Comparison of ENCODE assay signal across 8 mouse cellular contexts in the genomic region with DNA sequence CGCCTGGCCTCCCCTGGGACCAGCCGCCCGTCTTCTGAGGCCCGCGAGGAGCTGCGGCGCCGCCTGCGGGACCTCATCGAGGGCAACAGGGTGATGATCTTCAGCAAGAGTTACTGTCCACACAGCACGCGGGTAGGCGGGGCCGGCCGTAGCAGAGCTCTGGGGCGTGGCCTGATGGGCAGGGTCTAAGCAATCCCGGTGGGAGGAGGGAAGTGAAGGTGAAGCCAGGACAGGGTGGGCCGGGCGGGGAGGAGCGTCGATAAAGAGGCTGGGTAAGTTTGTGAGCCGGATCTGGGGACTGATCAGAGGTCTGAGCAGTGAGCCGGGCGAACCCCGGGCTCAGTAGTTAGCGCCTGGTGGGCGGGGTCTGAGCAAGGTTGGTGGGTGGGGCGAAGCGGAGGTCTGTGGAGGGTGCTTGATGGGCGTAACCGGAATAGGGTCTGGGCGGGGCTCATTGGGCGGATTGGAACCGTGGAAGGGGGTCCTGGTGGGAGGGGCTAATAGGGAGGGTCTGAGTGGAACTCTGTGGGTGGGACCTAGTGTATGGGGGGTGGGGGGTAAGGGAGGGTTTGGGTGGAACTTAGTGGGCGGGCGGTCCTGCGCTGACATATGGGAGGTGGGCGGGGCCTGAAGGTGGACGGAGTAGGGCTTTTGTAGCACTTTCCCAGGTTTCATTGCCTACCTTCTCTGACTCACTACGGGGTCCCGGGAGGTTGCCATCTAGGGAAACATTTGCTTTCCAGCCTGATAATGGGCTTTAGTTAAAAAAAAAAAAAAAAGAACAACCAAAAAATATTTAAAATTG. TPM values are rescaled to one million over a fixed set of nuclear protein-coding genes. Genes with fewer than 3 reads are reported as not detected.
DNase-seq lines count a peak whose midpoint lies in the region; ATAC-seq lines count a peak whose summit lies in the region.

No protein-coding gene starts in this region.

- H3K27ac ChIP-seq in brown adipose tissue, adult 24 weeks (replicated peaks; ENCODE audit: low read depth, low read length) = peak overlapping the region; percentile 42
- peak overlapping the region; percentile 93 for H3K27ac ChIP-seq in heart, embryonic 13.5 days (replicated peaks)
- peak overlapping the region; percentile 83 for H3K27ac ChIP-seq in liver, embryonic 12.5 days
- peak overlapping the region; percentile 95 for H3K27ac ChIP-seq in stomach, embryonic 15.5 days

- H3K9ac ChIP-seq in heart, embryonic 13.5 days = peak overlapping the region; percentile 83
- peak overlapping the region; percentile 69 for H3K9ac ChIP-seq in liver, embryonic 12.5 days
- peak overlapping the region; percentile 44 for H3K9ac ChIP-seq in stomach, embryonic 15.5 days

- H3K4me3 ChIP-seq in brown adipose tissue, adult 24 weeks (ENCODE audit: insufficient read depth, low read depth, low read length) = peak overlapping the region; percentile 77
- peak overlapping the region; percentile 80 for H3K4me3 ChIP-seq in heart, embryonic 13.5 days
- H3K4me3 ChIP-seq in liver, embryonic 12.5 days = peak overlapping the region; percentile 67
- H3K4me3 ChIP-seq in stomach, embryonic 15.5 days (replicated peaks) = peak overlapping the region; percentile 76

- H3K4me2 ChIP-seq in heart, embryonic 13.5 days = peak overlapping the region; percentile 94
- H3K4me2 ChIP-seq in liver, embryonic 12.5 days = peak overlapping the region; percentile 98
- peak overlapping the region; percentile 97 for H3K4me2 ChIP-seq in stomach, embryonic 15.5 days

- H3K36me3 ChIP-seq in heart, embryonic 13.5 days = no peaks in the 10 kb centered on the region
- no peaks in the 10 kb centered on the region for H3K36me3 ChIP-seq in liver, embryonic 12.5 days
- no peaks in the 10 kb centered on the region for H3K36me3 ChIP-seq in stomach, embryonic 15.5 days

- peak; percentile 81 for ATAC-seq in heart, embryonic 13.5 days (ENCODE audit: extremely low read depth, insufficient number of reproducible peaks, low FRiP score, low TSS enrichment)
- ATAC-seq in liver, embryonic 12.5 days = peak; percentile 89
- peak; percentile 94 for ATAC-seq in stomach, embryonic 15.5 days (ENCODE audit: insufficient read depth, low FRiP score, low read depth)

- H3K4me1 ChIP-seq in brown adipose tissue, adult 24 weeks (ENCODE audit: control insufficient read depth, insufficient read depth, insufficient read length, low read length) = 0 out of 2 replicates have a peak, but pooled peaks cover 2% of the 10 kb centered on the region
- H3K4me1 ChIP-seq in heart, embryonic 13.5 days = peaks cover 7% of the 10 kb centered on the region
- peaks cover 19% of the 10 kb centered on the region for H3K4me1 ChIP-seq in liver, embryonic 12.5 days
- H3K4me1 ChIP-seq in stomach, embryonic 15.5 days = 0 out of 2 replicates have a peak, but pooled peaks cover 7% of the 10 kb centered on the region

- DNase-seq in CD4-positive, CD25-positive, alpha-beta regulatory T cell, adult 2 months (ENCODE audit: low read depth, low spot score) = peak; percentile 94
- DNase-seq in fat pad, adult 2 months (ENCODE audit: extremely low read depth, low read depth, low spot score) = peak; percentile 43
- DNase-seq in kidney, postnatal 10 days = peak; percentile 97
- DNase-seq in natural killer cell, adult 2 months (ENCODE audit: low spot score in 2 of 2) = peak; percentile 92 to 94

- under 1% methylated on average over 41 of the region's 41 CpGs for WGBS in heart, embryonic 13.5 days
- under 1% methylated on average over 41 of the region's 41 CpGs for WGBS in liver, embryonic 12.5 days (ENCODE audit: insufficient replicate concordance)
- under 1% methylated on average over 39 of the region's 41 CpGs for WGBS in stomach, embryonic 15.5 days

- H3K9me3 ChIP-seq in heart, embryonic 13.5 days = no peaks in the 10 kb centered on the region
- no peaks in the 10 kb centered on the region for H3K9me3 ChIP-seq in liver, embryonic 12.5 days (replicated peaks)
- no peaks in the 10 kb centered on the region for H3K9me3 ChIP-seq in stomach, embryonic 15.5 days

- no peaks in the 10 kb centered on the region for H3K27me3 ChIP-seq in heart, embryonic 13.5 days (replicated peaks)
- H3K27me3 ChIP-seq in liver, embryonic 12.5 days (replicated peaks) = no peaks in the 10 kb centered on the region
- H3K27me3 ChIP-seq in stomach, embryonic 15.5 days (replicated peaks) = no peaks in the 10 kb centered on the region

RNA-seq across cellular contexts. Expression of a gene that starts 0.7 kb away (rescaled TPM):
- 7.0 and 10.2 TPM in 2 replicates for polyA plus RNA-seq in brown adipose tissue, adult 24 weeks (2012; ENCODE audit: insufficient read depth, insufficient read length, missing spikeins)
- polyA plus RNA-seq in heart, embryonic 13.5 days (2015; fragmentation: Nextera tagmentation; extraction: Ambion mirVana) = 9.1 and 9.6 TPM in 2 replicates
- 6.1 and 6.4 TPM in 2 replicates for polyA plus RNA-seq in liver, embryonic 12.5 days (2016; fragmentation: Nextera tagmentation; extraction: Ambion mirVana)
- 9.4 and 9.6 TPM in 2 replicates for polyA plus RNA-seq in stomach, embryonic 15.5 days (2015; fragmentation: Nextera tagmentation; extraction: Ambion mirVana)

RNA-seq across cellular contexts. Expression of a gene that starts 49.0 kb away (rescaled TPM):
- 72.4 and 79.4 TPM in 2 replicates for polyA plus RNA-seq in brown adipose tissue, adult 24 weeks (2012; ENCODE audit: insufficient read depth, insufficient read length, missing spikeins)
- 46.3 and 50.3 TPM in 2 replicates for polyA plus RNA-seq in heart, embryonic 13.5 days (2015; fragmentation: Nextera tagmentation; extraction: Ambion mirVana)
- 25.5 and 27.7 TPM in 2 replicates for polyA plus RNA-seq in liver, embryonic 12.5 days (2016; fragmentation: Nextera tagmentation; extraction: Ambion mirVana)
- 42.7 and 44.0 TPM in 2 replicates for polyA plus RNA-seq in stomach, embryonic 15.5 days (2015; fragmentation: Nextera tagmentation; extraction: Ambion mirVana)

Comparison
In these comparisons a context has a peak if more than half of its experiments do, and no peak if none do; other contexts are left out.
1. Peak in every context shown above with its lines: DNase-seq, ATAC-seq, H3K4me3 ChIP-seq and H3K27ac ChIP-seq.
2. DNase-seq: peak in every context shown above with its lines; median percentile 97 in kidney, postnatal 10 days; 94 in CD4-positive, CD25-positive, alpha-beta regulatory T cell, adult 2 months; 93 in natural killer cell, adult 2 months; 43 in fat pad, adult 2 months.
3. H3K27ac ChIP-seq: peak in every context shown above with its lines; median percentile 95 in stomach, embryonic 15.5 days; 93 in heart, embryonic 13.5 days; 83 in liver, embryonic 12.5 days; 42 in brown adipose tissue, adult 24 weeks.